Mouse (Mus musculus) cerebellum, adult (tissue): ENCODE data around the gene Lrrc31.

Experiments used
- ATAC-seq: cut with Nextera tagmentation; 2 replicates; pipeline ENCODE4 v1.9.2; 2017; ENCODE audit warnings: mild to moderate bottlenecking, moderate library complexity, mixed read lengths; ENCODE audit not compliant: insufficient number of reproducible peaks, low FRiP score, low TSS enrichment

Gene Lrrc31

GRCm38 (mm10) chr3:30695661-30696060, 4.0 kb downstream of the Lrrc31 start:
- no peak for ATAC-seq

GRCm38 (mm10) chr3:30690976-30691375, 8.7 kb downstream of the Lrrc31 start:
- no peak for ATAC-seq

DNA sequence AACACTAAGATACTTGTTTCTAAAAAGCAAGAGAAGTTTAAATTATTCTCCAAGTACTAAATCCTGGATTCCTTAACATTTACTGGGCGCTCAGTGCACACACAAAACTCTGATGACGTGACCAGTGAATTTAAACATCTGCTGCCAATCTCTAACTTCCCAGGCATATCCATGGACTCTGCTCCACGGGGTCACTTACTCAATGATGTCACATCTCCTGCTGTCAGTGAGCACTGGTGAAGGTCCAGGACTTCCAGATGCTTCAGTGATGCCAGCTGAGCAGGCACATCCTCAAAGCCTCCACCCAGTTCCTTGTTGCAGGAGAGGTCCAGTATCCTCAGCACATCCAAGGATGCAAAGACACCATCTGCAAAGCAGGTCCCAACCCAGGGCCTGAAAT, 12.4 kb downstream of the Lrrc31 start:
- no peak for ATAC-seq

- no peak for ATAC-seq
Measured at GRCm38 (mm10) chr3:30683190-30683589, 16.5 kb downstream of the Lrrc31 start.

DNA sequence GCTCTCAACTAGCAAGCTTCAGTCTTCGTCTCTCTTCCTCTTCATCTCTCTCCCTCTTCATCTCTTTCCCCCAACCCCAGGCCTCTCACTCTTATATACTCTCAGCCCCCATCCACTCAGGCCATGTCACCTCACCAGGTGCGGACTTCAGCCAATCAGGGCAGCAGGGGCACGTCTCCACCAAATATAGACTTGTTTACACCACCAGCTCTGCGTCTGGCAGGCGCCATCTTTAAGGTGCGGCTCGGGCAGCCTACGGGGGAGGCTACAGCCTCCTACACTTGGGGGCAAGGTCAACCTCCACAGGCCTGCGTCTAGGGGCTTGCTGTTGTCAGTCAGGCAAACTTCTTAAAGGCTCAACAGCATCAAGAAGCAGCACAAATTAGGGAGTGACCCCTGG, 41.2 kb downstream of the Lrrc31 start:
- no peak for ATAC-seq

DNA sequence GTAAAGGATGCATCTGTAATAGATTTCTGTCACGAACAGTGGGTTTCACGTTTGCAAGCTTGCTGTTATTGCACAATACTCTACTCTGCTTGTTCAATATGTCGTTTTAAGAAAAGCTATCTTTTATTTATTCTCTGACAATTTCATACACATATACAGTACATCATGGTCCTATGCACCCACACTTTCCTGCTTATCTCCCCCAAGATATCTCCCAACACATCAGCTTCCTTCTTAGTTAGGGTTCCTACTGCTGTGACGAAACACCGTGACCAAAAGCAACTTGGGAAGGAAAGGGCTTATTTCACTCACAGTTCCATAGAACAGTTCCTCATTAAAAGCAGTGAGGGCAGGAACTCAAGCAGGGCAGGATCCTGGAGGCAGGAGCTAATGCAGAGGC, 43.7 kb downstream of the Lrrc31 start:
- ATAC-seq, result no peak

DNA sequence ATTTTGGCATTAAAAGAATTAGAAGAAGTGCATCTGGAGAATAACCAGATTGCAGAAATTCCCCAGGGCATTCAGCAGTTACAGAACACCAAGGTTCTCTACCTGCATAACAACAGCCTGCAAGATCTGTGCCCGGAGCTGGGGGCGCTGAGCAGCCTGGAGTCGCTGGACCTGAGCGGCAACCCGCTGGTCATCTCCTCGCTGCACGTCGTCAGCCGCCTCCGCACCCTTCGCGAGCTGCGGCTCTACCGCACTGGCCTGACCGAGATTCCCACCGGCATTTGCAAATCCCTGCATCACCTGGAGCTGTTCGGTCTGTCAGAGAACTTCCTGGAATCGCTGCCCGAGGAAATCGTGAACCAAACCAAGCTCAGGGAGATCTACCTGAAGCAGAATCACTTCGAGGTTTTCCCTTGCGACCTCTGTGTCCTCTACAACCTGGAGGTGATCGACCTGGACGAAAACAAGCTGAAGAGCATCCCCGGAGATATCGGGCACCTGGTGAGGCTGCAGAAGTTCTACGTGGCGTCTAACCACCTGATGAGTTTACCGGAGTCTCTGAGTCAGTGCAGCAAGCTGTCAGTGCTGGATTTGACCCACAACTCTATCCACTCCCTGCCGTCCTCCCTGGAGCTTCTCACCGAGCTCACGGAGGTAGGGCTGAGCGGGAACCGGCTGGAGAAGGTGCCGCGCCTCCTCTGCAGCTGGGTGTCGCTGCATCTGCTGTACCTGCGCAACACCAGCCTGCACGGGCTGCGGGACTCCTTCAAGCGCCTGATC, 49.4 kb downstream of the Lrrc31 start:
- 0 out of 2 replicates have a peak, but pooled peaks have one; percentile 39 for ATAC-seq

GRCm38 (mm10) chr3:30648466-30648865, 51.2 kb downstream of the Lrrc31 start:
- ATAC-seq, result no peak

GRCm38 (mm10) chr3:30647440-30648090, 52.1 kb downstream of the Lrrc31 start, which contains the start of gene Lrrc34:
Gene Lrrc34, minus strand, starts transcription at chr3:30647869.
- no peak for ATAC-seq

GRCm38 (mm10) chr3:30646761-30647160, 52.9 kb downstream of the Lrrc31 start:
- no peak for ATAC-seq

DNA sequence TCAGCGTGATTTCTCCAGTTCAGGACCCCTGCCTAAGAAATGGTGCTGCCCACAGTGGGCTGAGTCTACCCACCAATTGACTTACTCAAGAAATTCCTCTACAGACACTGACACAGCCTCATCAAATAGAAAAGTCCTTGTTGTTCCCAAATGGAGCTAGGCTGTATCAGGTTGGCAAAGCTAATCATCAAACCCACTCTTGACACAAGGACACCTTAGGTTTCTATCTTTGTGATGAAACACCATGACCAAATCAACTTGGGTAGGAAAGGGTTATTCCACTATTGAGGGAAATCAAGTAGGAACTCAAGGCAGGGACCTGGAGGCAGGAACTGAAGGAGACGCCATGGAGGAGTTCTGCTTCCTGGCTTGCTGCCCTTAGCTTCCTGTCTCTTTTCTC, 55.4 kb downstream of the Lrrc31 start, which contains the start of gene Lrriq4:
Gene Lrriq4 (plus strand): TSS at position 301 of the 400 bp plus-strand sequence.
- ATAC-seq, result no peak

DNA sequence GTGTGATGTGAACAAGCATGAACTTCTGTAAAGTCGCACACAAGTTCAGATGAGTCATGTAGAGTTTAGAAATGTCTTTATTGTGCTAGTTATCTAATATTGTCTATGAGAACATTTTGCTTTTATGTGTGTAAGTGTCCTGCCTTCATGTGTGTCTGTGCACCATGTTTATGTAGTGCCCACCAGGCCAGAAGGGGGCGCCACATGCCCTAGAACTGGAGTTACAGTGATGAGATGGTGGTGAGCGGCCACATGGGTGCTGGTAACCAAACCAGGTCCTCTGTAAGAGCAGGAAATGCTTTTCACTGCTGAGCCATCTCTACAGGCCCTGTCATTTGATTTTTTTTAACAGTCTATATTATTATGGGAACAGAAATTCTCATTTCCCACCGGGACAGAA, 64.0 kb downstream of the Lrrc31 start:
- ATAC-seq, result no peak

DNA sequence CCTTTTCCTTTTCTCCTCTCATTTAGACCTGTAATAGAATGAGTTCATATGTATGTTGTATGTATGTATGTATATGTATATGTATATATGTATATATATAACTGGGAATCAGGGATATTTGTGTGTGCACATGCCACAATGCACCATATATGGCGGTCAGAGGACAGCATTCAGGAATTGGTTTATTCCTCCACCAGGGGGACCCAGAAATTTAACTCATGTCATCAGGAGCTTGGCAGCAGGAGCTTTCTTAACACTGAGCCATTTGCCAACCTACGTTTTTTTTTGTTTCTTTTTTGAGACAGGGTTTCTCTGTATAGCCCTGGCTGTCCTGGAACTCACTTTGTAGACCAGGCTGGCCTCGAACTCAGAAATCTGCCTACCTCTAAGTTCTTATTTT, 66.0 kb downstream of the Lrrc31 start:
- ATAC-seq, result no peak
